Mouse (Mus musculus): ENCODE data around the gene Ints13. TPM values are rescaled to one million over a fixed set of nuclear protein-coding genes. Genes with fewer than 3 reads are reported as not detected.
A peak's percentile ranks its signal among the peaks of the same experiment; 100 is the strongest.

Gene Ints13
- polyA plus RNA-seq (2012; rRNA removed): 79.8 and 89.3 TPM in 2 replicates

- Histone ChIP-seq H3K4me1 (ENCODE audit: control insufficient read depth, insufficient read depth, low read length) (peaks cover 5% of the 10 kb centered on the region), H3K4me3 (ENCODE audit: insufficient read depth, low read length) (peak within 1 kb of the TSS; percentile 83), H3K27ac (ENCODE audit: insufficient read depth, low read length) (peak within 1 kb of the TSS; percentile 94)
- TF ChIP-seq CTCF (IDR thresholded peaks at IDR 0.05; ENCODE audit: extremely low read depth, insufficient read depth, low read length): no peak
- TF ChIP-seq POLR2A (IDR thresholded peaks at IDR 0.05; ENCODE audit: extremely low read depth, insufficient read depth, low read length): peak; percentile 88
Observed at GRCm38 (mm10) chr6:146577310-146578109, at the start of gene Ints13. Gene Ints13, minus strand, starts transcription at chr6:146577835.

DNA sequence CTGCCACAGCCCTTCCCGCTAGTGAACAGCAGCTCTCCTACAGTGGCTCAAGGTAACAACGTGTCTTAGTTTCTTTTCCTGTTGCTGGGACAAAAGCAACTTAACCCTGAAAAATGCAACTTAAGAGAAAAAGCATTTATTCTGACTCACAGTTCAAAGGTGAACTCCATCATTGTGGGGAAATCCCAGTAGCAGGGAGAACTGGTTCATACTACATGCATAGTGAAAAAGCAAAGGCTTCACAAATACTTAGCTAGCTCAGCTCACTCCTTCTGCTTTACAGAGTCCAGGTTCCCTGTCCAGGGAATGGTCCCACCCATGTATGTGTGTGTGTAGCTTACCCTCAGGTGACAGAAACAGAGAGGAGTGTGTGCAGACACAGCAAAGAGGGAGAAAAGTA, 39.0 kb upstream of the Ints13 start:
- no peaks in the 10 kb centered on the region for H3K4me1 ChIP-seq (ENCODE audit: control insufficient read depth, insufficient read depth, low read length)

GRCm38 (mm10) chr6:146615891-146616290, 38.3 kb upstream of the Ints13 start:
- Histone ChIP-seq H3K27ac (ENCODE audit: insufficient read depth, low read length) (no peak overlapping the region), H3K4me1 (ENCODE audit: control insufficient read depth, insufficient read depth, low read length) (no peaks in the 10 kb centered on the region), H3K4me3 (ENCODE audit: insufficient read depth, low read length) (no peak overlapping the region)
- TF ChIP-seq CTCF (IDR thresholded peaks at IDR 0.05; ENCODE audit: extremely low read depth, insufficient read depth, low read length): no peak
- no peak for TF ChIP-seq POLR2A (IDR thresholded peaks at IDR 0.05; ENCODE audit: extremely low read depth, insufficient read depth, low read length)

More for the DNA sequence above, 39.0 kb upstream of the Ints13 start:
- TF ChIP-seq CTCF (IDR thresholded peaks at IDR 0.05; ENCODE audit: extremely low read depth, insufficient read depth, low read length) (no peak), POLR2A (IDR thresholded peaks at IDR 0.05; ENCODE audit: extremely low read depth, insufficient read depth, low read length) (no peak)
- Histone ChIP-seq H3K4me3 (ENCODE audit: insufficient read depth, low read length) (no peak overlapping the region), H3K27ac (ENCODE audit: insufficient read depth, low read length) (no peak overlapping the region)

- no peaks in the 10 kb centered on the region for H3K4me1 ChIP-seq (ENCODE audit: control insufficient read depth, insufficient read depth, low read length)
- no peak overlapping the region for H3K4me3 ChIP-seq (ENCODE audit: insufficient read depth, low read length)
- TF ChIP-seq CTCF (IDR thresholded peaks at IDR 0.05; ENCODE audit: extremely low read depth, insufficient read depth, low read length) (no peak), POLR2A (IDR thresholded peaks at IDR 0.05; ENCODE audit: extremely low read depth, insufficient read depth, low read length) (no peak)
- no peak overlapping the region for H3K27ac ChIP-seq (ENCODE audit: insufficient read depth, low read length)
Observed at GRCm38 (mm10) chr6:146614541-146614940, 36.9 kb upstream of the Ints13 start.

- TF ChIP-seq POLR2A (IDR thresholded peaks at IDR 0.05; ENCODE audit: extremely low read depth, insufficient read depth, low read length): no peak
- no peak for TF ChIP-seq CTCF (IDR thresholded peaks at IDR 0.05; ENCODE audit: extremely low read depth, insufficient read depth, low read length)
- no peaks in the 10 kb centered on the region for H3K4me1 ChIP-seq (ENCODE audit: control insufficient read depth, insufficient read depth, low read length)
- no peak overlapping the region for H3K27ac ChIP-seq (ENCODE audit: insufficient read depth, low read length)
- no peak overlapping the region for H3K4me3 ChIP-seq (ENCODE audit: insufficient read depth, low read length)
Observed at GRCm38 (mm10) chr6:146613907-146614306, 36.3 kb upstream of the Ints13 start.

- no peak overlapping the region for H3K27ac ChIP-seq (ENCODE audit: insufficient read depth, low read length)
- TF ChIP-seq POLR2A (IDR thresholded peaks at IDR 0.05; ENCODE audit: extremely low read depth, insufficient read depth, low read length) (no peak), CTCF (IDR thresholded peaks at IDR 0.05; ENCODE audit: extremely low read depth, insufficient read depth, low read length) (no peak)
Observed at GRCm38 (mm10) chr6:146612736-146613135, 35.1 kb upstream of the Ints13 start.

GRCm38 (mm10) chr6:146611897-146612296, 34.3 kb upstream of the Ints13 start:
- TF ChIP-seq CTCF (IDR thresholded peaks at IDR 0.05; ENCODE audit: extremely low read depth, insufficient read depth, low read length): no peak
- TF ChIP-seq POLR2A (IDR thresholded peaks at IDR 0.05; ENCODE audit: extremely low read depth, insufficient read depth, low read length): no peak
- H3K27ac ChIP-seq (ENCODE audit: insufficient read depth, low read length): no peak overlapping the region
- no peak overlapping the region for H3K4me3 ChIP-seq (ENCODE audit: insufficient read depth, low read length)
- H3K4me1 ChIP-seq (ENCODE audit: control insufficient read depth, insufficient read depth, low read length): no peaks in the 10 kb centered on the region

More at GRCm38 (mm10) chr6:146612736-146613135, 35.1 kb upstream of the Ints13 start:
- H3K4me1 ChIP-seq (ENCODE audit: control insufficient read depth, insufficient read depth, low read length): no peaks in the 10 kb centered on the region
- H3K4me3 ChIP-seq (ENCODE audit: insufficient read depth, low read length): no peak overlapping the region

GRCm38 (mm10) chr6:146611385-146611784, 33.8 kb upstream of the Ints13 start:
- H3K4me1 ChIP-seq (ENCODE audit: control insufficient read depth, insufficient read depth, low read length): no peaks in the 10 kb centered on the region
- no peak overlapping the region for H3K4me3 ChIP-seq (ENCODE audit: insufficient read depth, low read length)
- no peak overlapping the region for H3K27ac ChIP-seq (ENCODE audit: insufficient read depth, low read length)

GRCm38 (mm10) chr6:146603651-146604050, 26.0 kb upstream of the Ints13 start:
- Histone ChIP-seq H3K27ac (ENCODE audit: insufficient read depth, low read length) (no peak overlapping the region), H3K4me1 (ENCODE audit: control insufficient read depth, insufficient read depth, low read length) (no peaks in the 10 kb centered on the region), H3K4me3 (ENCODE audit: insufficient read depth, low read length) (no peak overlapping the region)
- TF ChIP-seq POLR2A (IDR thresholded peaks at IDR 0.05; ENCODE audit: extremely low read depth, insufficient read depth, low read length): no peak
- TF ChIP-seq CTCF (IDR thresholded peaks at IDR 0.05; ENCODE audit: extremely low read depth, insufficient read depth, low read length): no peak

More at GRCm38 (mm10) chr6:146611385-146611784, 33.8 kb upstream of the Ints13 start:
- TF ChIP-seq POLR2A (IDR thresholded peaks at IDR 0.05; ENCODE audit: extremely low read depth, insufficient read depth, low read length) (no peak), CTCF (IDR thresholded peaks at IDR 0.05; ENCODE audit: extremely low read depth, insufficient read depth, low read length) (no peak)

DNA sequence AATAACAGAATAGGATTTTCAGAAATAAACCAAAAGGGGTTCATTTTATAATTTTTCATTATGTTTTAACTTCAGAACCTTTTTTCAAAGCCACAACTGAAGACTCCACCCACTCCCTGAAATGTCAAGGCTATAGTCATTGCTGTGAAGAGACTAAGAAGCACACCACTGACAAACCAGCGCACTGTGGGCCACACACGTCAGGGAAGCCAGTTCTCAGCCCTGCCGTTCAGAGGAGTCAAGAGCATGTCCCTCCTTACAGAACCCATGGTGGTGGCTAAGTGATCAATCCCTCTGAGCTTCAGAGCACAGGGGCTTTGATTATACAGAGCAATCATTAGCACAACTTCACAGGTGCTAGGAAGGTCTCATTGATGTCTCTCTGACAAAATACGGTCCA, 25.0 kb upstream of the Ints13 start:
- TF ChIP-seq POLR2A (IDR thresholded peaks at IDR 0.05; ENCODE audit: extremely low read depth, insufficient read depth, low read length) (no peak), CTCF (IDR thresholded peaks at IDR 0.05; ENCODE audit: extremely low read depth, insufficient read depth, low read length) (no peak)

More for the DNA sequence above, 25.0 kb upstream of the Ints13 start:
- no peaks in the 10 kb centered on the region for H3K4me1 ChIP-seq (ENCODE audit: control insufficient read depth, insufficient read depth, low read length)
- no peak overlapping the region for H3K27ac ChIP-seq (ENCODE audit: insufficient read depth, low read length)
- H3K4me3 ChIP-seq (ENCODE audit: insufficient read depth, low read length): no peak overlapping the region

Data from cortical plate, adult 2 months (tissue).